ENCODE assay signal across 8 mouse cellular contexts in genomic region chr8:120832022-120832421, GRCm38 (mm10).
DNase-seq lines count a peak whose midpoint lies in the region; TF ChIP-seq lines count a peak whose summit lies in the region.

No protein-coding gene starts in this region.

- H3K27ac ChIP-seq in heart, adult 2 months, result no peak overlapping the region

- H3K79me2 ChIP-seq in heart, adult 2 months (replicated peaks; ENCODE audit: control insufficient read depth, insufficient read depth, low read length), result no peaks in the 10 kb centered on the region

- intact Hi-C loops in heart, adult 2 months (cut with DNase I), result no loop called here

- no peaks in the 10 kb centered on the region; the same call in 1 of the 2 replicates for H3K27me3 ChIP-seq in heart, adult 2 months (ENCODE audit: control insufficient read depth, insufficient read depth, low read length)

- TF ChIP-seq CTCF in heart, adult 2 months (IDR thresholded peaks at IDR 0.05), result no peak

- H3K9ac ChIP-seq in heart, adult 2 months (ENCODE audit: low read depth, low read length), result peak overlapping the region; percentile 54

- WGBS in heart, adult 2 months, result 11% methylated on average over 14 of the region's 14 CpGs

- no peaks in the 10 kb centered on the region for H3K36me3 ChIP-seq in heart, adult 2 months (ENCODE audit: control insufficient read depth, insufficient read depth, low read length)

- H3K4me1 ChIP-seq in heart, adult 2 months (ENCODE audit: control insufficient read depth, insufficient read depth, low read length), result no peaks in the 10 kb centered on the region

- no peak for TF ChIP-seq POLR2A in heart, adult 2 months (IDR thresholded peaks at IDR 0.05; ENCODE audit: insufficient read depth, low read depth, low read length)

- no peak for TF ChIP-seq EP300 in heart, adult 2 months (IDR thresholded peaks at IDR 0.05; ENCODE audit: insufficient read depth, low read depth, low read length)

- no peak overlapping the region; the same call in 1 of the 2 replicates for H3K4me3 ChIP-seq in heart, adult 2 months

- no peak for DNase-seq in heart, adult 2 months
- DNase-seq in heart, adult 9 months (ENCODE audit: low spot score in 2 of 2), result no peak
- DNase-seq in adrenal gland, postnatal 14 days, result peak; percentile 56
- peak; percentile 52 for DNase-seq in induced T-regulatory cell, adult 2 months (ENCODE audit: low read depth)
- DNase-seq in lung, postnatal 36 days, result peak; percentile 75
- DNase-seq in gastrocnemius, postnatal 10 days, result no peak
- no peak for DNase-seq in cerebellum, adult 11 months
- no peak for DNase-seq in right cerebral cortex, postnatal 4 days

Comparison
In these comparisons a context has a peak if more than half of its experiments do, and no peak if none do; other contexts are left out.
1. DNase-seq: peak in adrenal gland, postnatal 14 days (single experiment), induced T-regulatory cell, adult 2 months (single experiment) and lung, postnatal 36 days (single experiment); none in heart, adult 2 months (0 of 2), heart, adult 9 months (0 of 2), gastrocnemius, postnatal 10 days (single experiment), cerebellum, adult 11 months (single experiment) and right cerebral cortex, postnatal 4 days (single experiment).